Mouse (Mus musculus): Measurements from ENCODE around the gene Gm21103. TPM values are rescaled to one million over a fixed set of nuclear protein-coding genes. Genes with fewer than 3 reads are reported as not detected.
"Not testable (repeated sequence)": the region's sequence is repeated elsewhere in the genome, so short reads cannot be mapped to it uniquely, and the experiment has no call there.

Gene Gm21103
- polyA plus RNA-seq (2015; fragmentation: Nextera tagmentation; extraction: Ambion mirVana) = not detected in 2 replicates

DNA sequence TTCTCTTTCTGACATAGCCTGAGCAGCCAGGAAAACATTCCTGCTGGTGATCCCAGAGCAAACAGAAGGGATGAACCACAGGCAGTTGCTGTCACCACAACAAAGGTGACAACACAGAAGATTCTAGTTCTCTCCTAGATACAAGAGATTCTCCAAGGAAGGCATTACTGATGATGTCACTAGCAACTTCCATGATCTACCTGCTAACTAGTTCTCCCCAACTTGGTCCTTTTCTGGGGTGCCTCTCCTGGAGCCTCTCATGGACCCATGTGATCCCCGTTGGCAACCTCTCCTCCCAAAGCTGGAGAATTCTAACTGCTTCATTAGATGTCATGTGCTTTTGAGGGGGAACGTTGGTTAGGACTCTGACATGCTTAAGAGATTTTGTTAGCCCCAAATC is at the start of gene Gm21103:
Gene Gm21103 (minus strand): TSS at position 101 of the 400 bp plus-strand sequence.
- H3K9me3 ChIP-seq (replicated peaks); H3K4me1 ChIP-seq; H3K4me2 ChIP-seq; H3K4me3 ChIP-seq (replicated peaks); ATAC-seq (ENCODE audit: low FRiP score); H3K27ac ChIP-seq (replicated peaks); H3K27me3 ChIP-seq (replicated peaks); H3K36me3 ChIP-seq; H3K9ac ChIP-seq (replicated peaks): not testable (repeated sequence)
- 86% methylated on average over 2 of the region's 2 CpGs for WGBS

DNA sequence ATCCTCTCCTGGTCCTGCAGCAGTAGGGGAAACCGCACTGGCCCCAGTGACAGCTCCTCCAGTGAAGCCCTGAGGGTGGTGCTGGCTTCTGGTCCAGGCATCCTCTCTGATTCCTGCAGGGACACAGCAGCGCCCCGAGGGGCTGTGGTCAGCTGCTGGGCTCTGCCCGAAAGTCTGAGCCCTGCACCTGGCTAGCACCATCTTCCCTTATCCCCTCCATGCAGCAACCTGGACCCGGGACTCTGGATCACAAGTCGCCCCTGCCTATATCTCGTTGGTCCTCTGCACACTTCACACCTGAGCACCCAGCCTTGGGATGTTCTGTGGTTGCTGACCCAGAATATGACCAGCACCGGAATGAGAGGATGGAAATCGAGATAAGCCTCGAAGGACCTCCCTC is 38.9 kb upstream of the Gm21103 start, which contains the start of gene Gm3618:
Gene Gm3618 (minus strand): TSS at position 101 of the 400 bp plus-strand sequence.
- H3K9me3 ChIP-seq (replicated peaks); H3K4me1 ChIP-seq; H3K27me3 ChIP-seq (replicated peaks); H3K27ac ChIP-seq (replicated peaks); H3K36me3 ChIP-seq; H3K9ac ChIP-seq (replicated peaks); H3K4me2 ChIP-seq; H3K4me3 ChIP-seq (replicated peaks); ATAC-seq (ENCODE audit: low FRiP score): not testable (repeated sequence)
- WGBS = no CpG with 5 or more reads among the region's 10 CpGs

DNA sequence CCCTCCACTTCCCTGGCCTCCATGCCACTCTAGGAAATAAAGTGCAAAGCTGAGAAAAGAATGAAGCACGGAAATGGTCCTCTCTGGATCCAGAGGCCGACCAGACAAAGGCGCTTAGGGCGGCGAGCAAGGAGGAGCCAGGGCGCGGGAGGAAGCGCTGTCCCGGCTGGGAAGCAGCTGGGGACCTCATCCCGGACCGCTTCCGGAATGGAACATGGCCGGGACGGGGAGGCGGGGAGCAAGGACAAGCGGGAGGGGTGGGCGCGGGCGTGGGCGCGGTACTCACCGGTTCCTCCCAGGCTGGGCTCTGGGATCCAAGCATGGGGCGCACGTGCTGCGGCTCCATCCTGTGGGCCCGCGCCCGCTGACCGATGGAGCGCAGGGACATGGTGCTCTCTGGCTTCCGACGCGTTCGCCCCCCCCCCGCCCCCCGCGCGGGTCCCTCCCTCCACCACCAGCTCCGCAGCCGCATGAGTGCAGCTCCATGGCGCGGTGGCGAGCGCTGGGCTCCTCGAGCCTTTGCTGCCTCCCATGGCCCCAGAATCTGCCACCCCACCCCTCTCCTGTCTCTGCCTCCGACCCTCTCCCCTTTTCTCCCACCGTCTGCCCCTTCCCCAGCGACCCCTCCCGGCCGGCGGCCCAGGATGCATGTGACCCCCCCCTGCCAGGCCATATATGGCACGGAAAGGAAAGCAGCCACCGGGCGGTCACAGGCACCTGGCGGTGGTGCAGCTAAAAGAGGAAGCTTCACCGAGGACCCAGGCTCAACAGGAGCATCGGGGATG is 17.5 kb downstream of the Gm21103 start, which contains the start of gene Gm3411:
Gene Gm3411 (minus strand): TSS at position 320 of the 785 bp plus-strand sequence.
- 0 out of 2 replicates have a peak within 1 kb of the TSS, but pooled peaks have one; percentile 33 for H3K27ac ChIP-seq (replicated peaks)
- WGBS = 4% methylated on average over 45 of the region's 57 CpGs
- not testable (repeated sequence) for H3K36me3 ChIP-seq

More for the DNA sequence above, 17.5 kb downstream of the Gm21103 start, which contains the start of gene Gm3411:
- not testable (repeated sequence) for H3K9me3 ChIP-seq (replicated peaks); H3K27me3 ChIP-seq (replicated peaks); ATAC-seq (ENCODE audit: low FRiP score); H3K4me1 ChIP-seq
- peak within 1 kb of the TSS; percentile 65 for H3K9ac ChIP-seq (replicated peaks)
- peak within 1 kb of the TSS; percentile 53 for H3K4me3 ChIP-seq (replicated peaks)
- peak within 1 kb of the TSS; percentile 67 for H3K4me2 ChIP-seq

Other genes starting within 250 kb of the Gm21103 start
- not detected in 2 replicates for gene Gm6337, start 246.6 kb downstream of the Gm21103 start, polyA plus RNA-seq (2015; fragmentation: Nextera tagmentation; extraction: Ambion mirVana)
- gene Gm8206, start 210.9 kb downstream of the Gm21103 start, polyA plus RNA-seq (2015; fragmentation: Nextera tagmentation; extraction: Ambion mirVana) = 4.6 and 6.7 TPM in 2 replicates
- 3.8 and 6.2 TPM in 2 replicates for gene Gm3468, start 196.2 kb downstream of the Gm21103 start, polyA plus RNA-seq (2015; fragmentation: Nextera tagmentation; extraction: Ambion mirVana)
- gene Gm3476, start 179.0 kb downstream of the Gm21103 start, polyA plus RNA-seq (2015; fragmentation: Nextera tagmentation; extraction: Ambion mirVana) = not detected in 2 replicates
- not detected in 2 replicates for gene Gm21560, start 85.6 kb downstream of the Gm21103 start, polyA plus RNA-seq (2015; fragmentation: Nextera tagmentation; extraction: Ambion mirVana)
- 6.5 and 8.7 TPM in 2 replicates for gene Gm3411, start 17.6 kb downstream of the Gm21103 start, polyA plus RNA-seq (2015; fragmentation: Nextera tagmentation; extraction: Ambion mirVana)
- not detected in 2 replicates for gene Gm3618, start 38.8 kb upstream of the Gm21103 start, polyA plus RNA-seq (2015; fragmentation: Nextera tagmentation; extraction: Ambion mirVana)
- 0.14 TPM in 1 of 2 replicates, not detected in the other for gene Gm16440, start 85.5 kb upstream of the Gm21103 start, polyA plus RNA-seq (2015; fragmentation: Nextera tagmentation; extraction: Ambion mirVana)
- 6.1 and 6.6 TPM in 2 replicates for gene Gm3591, start 107.6 kb upstream of the Gm21103 start, polyA plus RNA-seq (2015; fragmentation: Nextera tagmentation; extraction: Ambion mirVana)
- gene Gm3594, start 139.8 kb upstream of the Gm21103 start, polyA plus RNA-seq (2015; fragmentation: Nextera tagmentation; extraction: Ambion mirVana) = not detected in 2 replicates
- not detected in 2 replicates for gene Gm8356, start 232.4 kb upstream of the Gm21103 start, polyA plus RNA-seq (2015; fragmentation: Nextera tagmentation; extraction: Ambion mirVana)